Mouse (Mus musculus): ENCODE data around the gene Zfp524. TPM values are rescaled to one million over a fixed set of nuclear protein-coding genes. Genes with fewer than 3 reads are reported as not detected.
A peak's percentile ranks its signal among the peaks of the same experiment; 100 is the strongest.
"Not testable (repeated sequence)": the region's sequence is repeated elsewhere in the genome, so short reads cannot be mapped to it uniquely, and the experiment has no call there.

Gene Zfp524
- polyA plus RNA-seq, 1 experiment, result 24.2 TPM

DNA sequence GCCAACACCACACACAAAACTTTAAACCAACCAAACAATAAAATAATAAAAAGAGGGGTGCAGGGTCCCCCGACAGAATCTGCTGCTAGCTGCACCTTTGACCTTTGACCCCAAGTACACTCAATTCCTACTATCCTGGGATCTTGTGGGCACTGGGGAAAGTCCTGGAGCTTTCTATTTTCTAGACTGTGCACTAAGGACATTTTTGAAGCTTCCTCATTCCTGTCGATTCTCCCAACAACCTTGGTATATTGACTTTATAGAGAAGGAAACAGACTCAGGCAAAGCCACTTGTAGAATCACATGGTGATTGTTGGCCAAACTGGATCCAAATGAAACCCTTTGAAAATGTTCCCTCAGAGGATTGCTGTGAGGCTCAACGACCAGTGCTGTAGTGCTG, 1.8 kb downstream of the Zfp524 start:
- 39% methylated on average over 3 of the region's 3 CpGs for WGBS
- Histone ChIP-seq H3K4me1 (ENCODE audit: control insufficient read depth, insufficient read depth, insufficient read length) (no peaks in the 10 kb centered on the region; the same call in 1 of the 2 replicates), H3K36me3 (ENCODE audit: control insufficient read depth, insufficient read depth, low read length) (peaks cover 15% of the 10 kb centered on the region), H3K4me3 (ENCODE audit: extremely low read depth, insufficient read depth, insufficient read length) (no peak overlapping the region; the same call in 1 of the 2 replicates), H3K27ac (ENCODE audit: insufficient read depth, low read length) (peak overlapping the region; percentile 88), H3K27me3 (ENCODE audit: control insufficient read depth, insufficient read depth, low read length) (no peaks in the 10 kb centered on the region; the same call in 1 of the 2 replicates)
- no peak for DNase-seq (ENCODE audit: low read depth in 1 of 2, low spot score in 2 of 2)
- no peak for TF ChIP-seq POLR2A (IDR thresholded peaks at IDR 0.05; ENCODE audit: low read depth, low read length)
- no peak for TF ChIP-seq CTCF (IDR thresholded peaks at IDR 0.05; ENCODE audit: extremely low read depth, insufficient read depth, insufficient read length, insufficient replicate concordance)

DNA sequence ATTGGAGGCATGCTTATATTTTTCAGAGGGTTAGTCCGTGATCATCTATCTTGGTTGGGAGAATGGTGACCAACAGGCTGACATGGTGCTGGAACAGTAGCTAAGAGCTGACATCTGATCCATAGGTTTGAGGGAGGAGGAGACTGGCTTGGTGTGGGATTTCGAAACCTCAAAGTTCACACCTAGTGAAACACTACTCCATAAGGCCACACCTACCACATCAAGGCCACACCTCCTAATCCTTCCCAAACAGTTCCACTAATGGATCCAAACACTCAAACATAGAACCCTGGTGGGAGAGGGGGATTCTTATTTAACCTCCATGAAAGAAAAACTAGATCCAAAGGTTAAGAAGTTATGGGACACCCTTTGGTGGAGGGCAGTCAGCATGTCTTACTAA, 2.7 kb downstream of the Zfp524 start:
- DNase-seq (ENCODE audit: low read depth in 1 of 2, low spot score in 2 of 2), result no peak
- Histone ChIP-seq H3K4me1 (ENCODE audit: control insufficient read depth, insufficient read depth, insufficient read length) (no peaks in the 10 kb centered on the region; the same call in 1 of the 2 replicates), H3K27ac (ENCODE audit: insufficient read depth, low read length) (no peak overlapping the region), H3K27me3 (ENCODE audit: control insufficient read depth, insufficient read depth, low read length) (no peaks in the 10 kb centered on the region; the same call in 1 of the 2 replicates), H3K4me3 (ENCODE audit: extremely low read depth, insufficient read depth, insufficient read length) (no peak overlapping the region), H3K36me3 (ENCODE audit: control insufficient read depth, insufficient read depth, low read length) (peaks cover 6% of the 10 kb centered on the region)
- TF ChIP-seq POLR2A (IDR thresholded peaks at IDR 0.05; ENCODE audit: low read depth, low read length) (no peak), CTCF (IDR thresholded peaks at IDR 0.05; ENCODE audit: extremely low read depth, insufficient read depth, insufficient read length, insufficient replicate concordance) (no peak)
- 96% methylated on average over 2 of the region's 2 CpGs for WGBS

DNA sequence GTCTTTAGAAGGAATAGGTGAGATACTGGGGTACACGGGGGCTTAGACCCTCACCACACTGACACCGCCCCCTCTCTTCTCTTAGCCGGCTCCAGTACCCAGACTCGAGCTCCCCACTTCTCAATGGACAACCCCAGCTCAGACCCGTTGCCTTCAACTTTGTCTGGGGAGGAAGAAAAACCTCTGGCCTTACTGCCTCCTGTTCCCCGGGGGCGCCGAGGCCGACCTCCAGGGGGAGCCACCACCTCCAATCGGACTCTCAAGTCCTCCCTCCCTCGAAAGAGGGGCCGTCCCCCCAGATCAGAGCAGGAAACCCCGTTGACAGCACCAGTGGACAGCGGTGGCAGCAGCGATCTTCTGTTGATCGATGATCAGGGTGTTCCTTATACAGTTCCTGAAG, 3.1 kb downstream of the Zfp524 start:
- no peak for DNase-seq (ENCODE audit: low read depth in 1 of 2, low spot score in 2 of 2)
- no peaks in the 10 kb centered on the region; the same call in 1 of the 2 replicates for H3K27me3 ChIP-seq (ENCODE audit: control insufficient read depth, insufficient read depth, low read length)
- TF ChIP-seq POLR2A (IDR thresholded peaks at IDR 0.05; ENCODE audit: low read depth, low read length) (no peak), CTCF (IDR thresholded peaks at IDR 0.05; ENCODE audit: extremely low read depth, insufficient read depth, insufficient read length, insufficient replicate concordance) (no peak)
- H3K4me3 ChIP-seq (ENCODE audit: extremely low read depth, insufficient read depth, insufficient read length), result no peak overlapping the region
- H3K27ac ChIP-seq (ENCODE audit: insufficient read depth, low read length), result no peak overlapping the region
- WGBS, result 89% methylated on average over 16 of the region's 16 CpGs
- H3K4me1 ChIP-seq (ENCODE audit: control insufficient read depth, insufficient read depth, insufficient read length), result no peaks in the 10 kb centered on the region; the same call in 1 of the 2 replicates
- H3K36me3 ChIP-seq (ENCODE audit: control insufficient read depth, insufficient read depth, low read length), result peaks cover 6% of the 10 kb centered on the region

DNA sequence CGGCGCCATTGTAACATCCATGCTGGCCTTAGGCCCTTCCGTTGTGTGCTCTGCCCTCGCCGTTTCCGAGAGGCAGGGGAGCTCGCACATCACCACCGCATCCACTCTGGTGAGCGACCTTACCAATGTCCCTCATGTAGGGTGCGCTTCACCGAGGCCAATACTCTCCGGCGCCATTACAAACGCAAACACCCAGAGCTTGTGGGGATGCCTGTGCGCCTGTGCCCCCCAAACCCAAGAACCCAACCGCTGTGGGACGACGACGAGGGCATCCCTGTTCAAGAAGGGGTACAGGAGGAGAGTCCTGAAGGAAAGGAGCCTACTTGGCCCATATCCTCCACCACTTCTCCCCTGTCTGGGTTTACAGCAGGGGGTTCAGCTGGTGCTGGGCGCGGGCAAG, 3.7 kb downstream of the Zfp524 start:
- no peak overlapping the region for H3K4me3 ChIP-seq (ENCODE audit: extremely low read depth, insufficient read depth, insufficient read length)
- H3K27me3 ChIP-seq (ENCODE audit: control insufficient read depth, insufficient read depth, low read length), result no peaks in the 10 kb centered on the region; the same call in 1 of the 2 replicates
- peaks cover 2% of the 10 kb centered on the region; the same call in 1 of the 2 replicates for H3K36me3 ChIP-seq (ENCODE audit: control insufficient read depth, insufficient read depth, low read length)
- 97% methylated on average over 21 of the region's 21 CpGs for WGBS
- DNase-seq (ENCODE audit: low read depth in 1 of 2, low spot score in 2 of 2), result no peak
- H3K4me1 ChIP-seq (ENCODE audit: control insufficient read depth, insufficient read depth, insufficient read length), result no peaks in the 10 kb centered on the region; the same call in 1 of the 2 replicates
- no peak overlapping the region for H3K27ac ChIP-seq (ENCODE audit: insufficient read depth, low read length)
- TF ChIP-seq CTCF (IDR thresholded peaks at IDR 0.05; ENCODE audit: extremely low read depth, insufficient read depth, insufficient read length, insufficient replicate concordance) (no peak), POLR2A (IDR thresholded peaks at IDR 0.05; ENCODE audit: low read depth, low read length) (no peak)

DNA sequence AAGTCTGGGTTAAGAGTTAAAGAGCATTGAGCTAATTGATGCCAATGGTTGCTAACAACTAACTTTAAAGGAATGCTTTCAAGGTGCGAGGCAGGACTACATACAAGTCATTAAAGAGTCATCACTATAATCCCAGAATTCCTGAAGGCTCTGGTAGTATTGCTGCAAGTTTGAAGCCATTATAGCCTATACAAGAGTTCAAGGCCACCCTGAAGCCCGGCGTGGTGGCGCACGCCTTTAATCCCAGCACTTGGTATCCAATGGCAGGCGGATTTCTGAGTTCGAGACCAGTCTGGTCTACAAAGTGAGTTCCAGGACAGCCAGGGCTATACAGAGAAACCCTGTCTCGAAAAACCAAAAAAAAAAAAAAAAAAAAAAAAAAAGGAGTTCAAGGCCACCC, 5.4 kb downstream of the Zfp524 start:
- H3K4me1 ChIP-seq (ENCODE audit: control insufficient read depth, insufficient read depth, insufficient read length); H3K36me3 ChIP-seq (ENCODE audit: control insufficient read depth, insufficient read depth, low read length); DNase-seq (ENCODE audit: low read depth in 1 of 2, low spot score in 2 of 2); H3K27me3 ChIP-seq (ENCODE audit: control insufficient read depth, insufficient read depth, low read length); H3K4me3 ChIP-seq (ENCODE audit: extremely low read depth, insufficient read depth, insufficient read length): not testable (repeated sequence)
- H3K27ac ChIP-seq (ENCODE audit: insufficient read depth, low read length), result peak overlapping the region; percentile 81
- 27% methylated on average over 8 of the region's 8 CpGs for WGBS

DNA sequence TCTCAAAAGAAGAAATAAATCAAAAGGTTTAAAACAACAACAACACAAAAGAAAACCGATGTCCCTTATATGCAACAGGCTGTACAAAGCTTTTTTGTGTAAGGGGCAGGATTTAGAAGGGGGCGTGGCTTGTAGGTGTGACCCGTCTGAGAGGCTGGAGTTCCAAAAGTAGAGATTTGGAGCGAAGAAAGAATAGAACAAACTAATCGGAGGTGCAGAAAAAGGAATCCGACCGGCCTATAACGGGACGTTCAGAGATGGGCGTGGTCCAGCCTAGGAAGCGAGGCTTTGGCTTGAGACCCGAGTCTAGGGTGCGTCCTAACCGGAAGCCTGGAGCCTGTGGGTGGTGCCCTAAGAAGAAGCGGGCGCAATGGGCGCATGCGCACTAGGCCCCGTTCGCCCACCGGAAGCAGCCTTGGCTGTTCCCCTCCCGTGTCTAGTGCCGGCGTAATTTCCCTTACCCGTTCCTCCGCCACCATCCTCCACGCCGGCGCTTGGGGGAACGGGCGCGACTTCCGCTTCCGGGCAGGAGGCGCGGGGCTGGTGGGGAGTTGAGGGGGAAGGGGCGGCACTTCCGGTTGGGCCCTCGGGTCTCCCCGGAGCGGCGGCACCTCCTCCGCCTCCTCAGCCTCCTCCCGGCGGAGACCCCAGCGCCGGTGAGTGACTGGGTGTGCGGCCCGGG, 5.9 kb downstream of the Zfp524 start, which contains the start of the genes Zfp865 and Ccdc106:
Zfp865 (plus strand) TSS at position 377 of the 682 bp plus-strand sequence.
Ccdc106 (plus strand) TSS at position 554 of the 682 bp plus-strand sequence.
- peak within 1 kb of the TSS; percentile 67 for H3K4me3 ChIP-seq (ENCODE audit: extremely low read depth, insufficient read depth, insufficient read length)
- peak within 1 kb of the TSS; percentile 81 for H3K27ac ChIP-seq (ENCODE audit: insufficient read depth, low read length)
- TF ChIP-seq CTCF (IDR thresholded peaks at IDR 0.05; ENCODE audit: extremely low read depth, insufficient read depth, insufficient read length, insufficient replicate concordance), result no peak
- TF ChIP-seq POLR2A (IDR thresholded peaks at IDR 0.05; ENCODE audit: low read depth, low read length), result peak; percentile 36; the same call in 1 of the 2 replicates
- under 1% methylated on average over 47 of the region's 49 CpGs for WGBS
- no peaks in the 10 kb centered on the region for H3K27me3 ChIP-seq (ENCODE audit: control insufficient read depth, insufficient read depth, low read length)
- peaks cover 2% of the 10 kb centered on the region for H3K36me3 ChIP-seq (ENCODE audit: control insufficient read depth, insufficient read depth, low read length)
- peak; percentile 96 to 99 for DNase-seq (ENCODE audit: low read depth in 1 of 2, low spot score in 2 of 2)
- no peaks in the 10 kb centered on the region; the same call in 1 of the 2 replicates for H3K4me1 ChIP-seq (ENCODE audit: control insufficient read depth, insufficient read depth, insufficient read length)

DNA sequence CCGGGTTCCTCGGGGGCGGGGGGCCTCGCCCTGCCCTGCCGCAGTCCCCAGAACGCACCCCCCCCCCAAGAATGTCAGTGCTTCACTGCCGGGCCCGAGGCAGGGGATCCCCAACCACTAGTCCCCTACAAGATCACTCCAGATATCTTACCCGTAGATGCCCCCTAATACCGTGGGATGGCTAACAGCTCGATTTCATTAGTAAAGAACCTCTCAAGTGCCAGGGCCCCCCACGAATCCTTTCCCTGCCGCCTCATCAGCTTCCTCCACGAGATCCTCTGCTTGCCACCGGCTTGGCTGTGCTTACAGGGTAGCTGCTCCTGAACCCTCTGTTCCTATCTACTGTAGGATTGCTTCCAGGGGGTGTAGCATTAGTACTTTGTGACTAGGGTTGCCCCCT, 6.5 kb downstream of the Zfp524 start:
- H3K36me3 ChIP-seq (ENCODE audit: control insufficient read depth, insufficient read depth, low read length), result peaks cover 2% of the 10 kb centered on the region
- peak overlapping the region; percentile 73 for H3K27ac ChIP-seq (ENCODE audit: insufficient read depth, low read length)
- no peaks in the 10 kb centered on the region for H3K27me3 ChIP-seq (ENCODE audit: control insufficient read depth, insufficient read depth, low read length)
- DNase-seq (ENCODE audit: low read depth in 1 of 2, low spot score in 2 of 2), result no peak
- WGBS, result 0% methylated on average over 15 of the region's 15 CpGs
- H3K4me3 ChIP-seq (ENCODE audit: extremely low read depth, insufficient read depth, insufficient read length), result peak overlapping the region; percentile 67
- no peaks in the 10 kb centered on the region; the same call in 1 of the 2 replicates for H3K4me1 ChIP-seq (ENCODE audit: control insufficient read depth, insufficient read depth, insufficient read length)
- TF ChIP-seq POLR2A (IDR thresholded peaks at IDR 0.05; ENCODE audit: low read depth, low read length) (no peak), CTCF (IDR thresholded peaks at IDR 0.05; ENCODE audit: extremely low read depth, insufficient read depth, insufficient read length, insufficient replicate concordance) (no peak)

Measured in spleen, adult 2 months (tissue).